Mouse (Mus musculus) midbrain, embryonic 16.5 days (tissue): Measurements from ENCODE around the gene Vps53. TPM values are rescaled to one million over a fixed set of nuclear protein-coding genes. Genes with fewer than 3 reads are reported as not detected.

Source experiments
- ATAC-seq: fragments of 200-750 bp; cut with Nextera tagmentation; 2 replicates; pipeline ENCODE4 v1.8.0; 2017; ENCODE audit warnings: moderate TSS enrichment
- H3K27ac ChIP-seq: fragments of 300-500 bp; sonication (generic); 2 replicates; pipeline ENCODE4 v1.5.1; 2014; ENCODE audit warnings: mild to moderate bottlenecking, low read length, mixed read lengths
- H3K27me3 ChIP-seq: fragments of 300-500 bp; sonication (generic); 2 replicates; pipeline ENCODE4 v1.6.1; 2014; ENCODE audit warnings: low read depth, low read length, mixed read lengths; ENCODE audit not compliant: control insufficient read depth, insufficient read depth
- H3K36me3 ChIP-seq: fragments of 300-500 bp; sonication (generic); 2 replicates; pipeline ENCODE4 v1.6.1; 2014; ENCODE audit warnings: mild to moderate bottlenecking, low read length, moderate library complexity, mixed read lengths; ENCODE audit not compliant: control insufficient read depth, insufficient read depth
- H3K4me1 ChIP-seq: fragments of 300-500 bp; sonication (generic); 2 replicates; pipeline ENCODE4 v1.6.1; 2014; ENCODE audit warnings: mild to moderate bottlenecking, low read length, mixed read lengths; ENCODE audit not compliant: control insufficient read depth, insufficient read depth
- H3K4me2 ChIP-seq: fragments of 300-500 bp; sonication (generic); 2 replicates; pipeline ENCODE4 v1.6.1; 2014; ENCODE audit warnings: mild to moderate bottlenecking, low read length, mixed read lengths
- H3K4me3 ChIP-seq: fragments of 300-500 bp; sonication (generic); 2 replicates; pipeline ENCODE4 v1.5.1; 2014; ENCODE audit warnings: low read depth, mild to moderate bottlenecking, low read length, moderate library complexity, mixed read lengths
- H3K9ac ChIP-seq: fragments of 300-500 bp; sonication (generic); 2 replicates; pipeline ENCODE4 v1.6.1; 2014; ENCODE audit warnings: low read depth, low read length, mixed read lengths
- H3K9me3 ChIP-seq: fragments of 300-500 bp; sonication (generic); replicated peaks from 2 replicates; pipeline ENCODE4 v1.6.1; 2014; ENCODE audit warnings: mild to moderate bottlenecking, low read length, mixed read lengths; ENCODE audit not compliant: control insufficient read depth, poor library complexity, severe bottlenecking
- WGBS: fragments of 180-500 bp; shearing (Covaris S2); extraction: QIAGEN DNeasy Blood & Tissue Kit; methylation state at CpG from one replicate; pipeline ENCODE4 v1.1.7; 2014; 5-methylcytosine and 5-hydroxymethylcytosine counted together
- polyA plus RNA-seq: library from polyadenylated mRNA; unstranded; fragments of >200 nt; fragmentation: Nextera tagmentation; extraction: Ambion mirVana; gene quantifications from 2 replicates; pipeline ENCODE4 v1.2.1, GENCODE M21; 2015

Vps53 gene
- polyA plus RNA-seq, 1 experiment from 2014 or later, result 70.9 TPM

GRCm38 (mm10) chr11:76060906-76061305 lies 118.5 kb downstream of the Vps53 start:
- Histone ChIP-seq H3K27ac (no peak overlapping the region), H3K9me3 (no peaks in the 10 kb centered on the region), H3K4me2 (no peak overlapping the region), H3K4me3 (no peak overlapping the region), H3K36me3 (peaks cover 2% of the 10 kb centered on the region; the same call in 1 of the 2 replicates), H3K4me1 (no peaks in the 10 kb centered on the region), H3K9ac (no peak overlapping the region), H3K27me3 (no peaks in the 10 kb centered on the region)
- ATAC-seq, result no peak
- 97% methylated on average over 2 of the region's 2 CpGs for WGBS

DNA sequence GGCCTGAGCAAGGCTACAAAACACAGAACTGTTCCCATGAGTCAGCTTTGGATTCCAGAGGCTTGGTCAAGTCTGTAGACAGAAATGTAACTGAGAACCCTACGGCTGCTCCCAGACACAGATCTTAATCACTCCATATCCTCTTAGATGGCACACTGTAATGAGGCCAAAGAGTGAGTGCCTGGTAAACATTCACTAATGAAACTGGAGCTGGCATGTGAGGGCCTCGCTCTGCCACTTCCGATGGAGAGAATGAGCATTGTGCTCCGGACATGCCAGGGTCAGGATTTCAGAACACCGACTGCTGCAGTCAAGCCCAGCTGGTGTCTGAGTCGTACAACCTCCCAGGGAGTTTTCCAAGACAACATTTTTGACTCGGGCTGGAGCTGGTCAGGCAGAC lies 119.5 kb downstream of the Vps53 start:
- ATAC-seq, result no peak
- H3K27me3 ChIP-seq, result no peaks in the 10 kb centered on the region
- no peaks in the 10 kb centered on the region for H3K9me3 ChIP-seq
- H3K36me3 ChIP-seq, result 0 out of 2 replicates have a peak, but pooled peaks cover 2% of the 10 kb centered on the region
- 78% methylated on average over 7 of the region's 7 CpGs for WGBS
- no peak overlapping the region for H3K27ac ChIP-seq
- H3K4me1 ChIP-seq, result no peaks in the 10 kb centered on the region
- H3K4me2 ChIP-seq, result no peak overlapping the region
- H3K4me3 ChIP-seq, result no peak overlapping the region
- H3K9ac ChIP-seq, result no peak overlapping the region

GRCm38 (mm10) chr11:76056487-76056886 lies 123.0 kb downstream of the Vps53 start:
- Histone ChIP-seq H3K9me3 (no peaks in the 10 kb centered on the region), H3K4me2 (no peak overlapping the region), H3K36me3 (0 out of 2 replicates have a peak, but pooled peaks cover 2% of the 10 kb centered on the region), H3K9ac (no peak overlapping the region), H3K4me1 (no peaks in the 10 kb centered on the region), H3K4me3 (no peak overlapping the region), H3K27me3 (no peaks in the 10 kb centered on the region), H3K27ac (no peak overlapping the region)
- ATAC-seq, result no peak
- WGBS, result 23% methylated on average over 3 of the region's 3 CpGs

DNA sequence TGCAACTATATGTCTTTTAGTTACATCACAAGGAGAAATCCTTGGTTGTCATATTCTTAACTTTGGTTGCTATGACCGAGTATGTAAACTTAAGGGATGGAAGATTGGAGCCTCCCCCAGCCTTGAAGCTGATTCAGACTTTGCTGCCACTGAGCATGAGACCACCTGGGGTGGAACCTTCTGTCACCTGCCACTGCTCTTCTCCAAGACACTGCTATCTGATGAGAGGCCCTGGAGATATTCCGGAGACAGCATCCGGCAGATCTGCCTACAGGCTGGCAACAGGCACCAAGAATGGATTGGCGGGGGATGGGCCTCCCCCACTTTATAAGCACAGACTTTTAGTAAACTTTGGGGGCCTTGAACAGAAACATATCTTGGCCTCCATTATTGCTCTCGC lies 127.0 kb downstream of the Vps53 start:
- H3K9me3 ChIP-seq, result no peaks in the 10 kb centered on the region
- 91% methylated on average over 5 of the region's 5 CpGs for WGBS
- H3K4me1 ChIP-seq, result no peaks in the 10 kb centered on the region

GRCm38 (mm10) chr11:76050967-76051512 lies 128.4 kb downstream of the Vps53 start:
- ATAC-seq, result no peak

More for the DNA sequence above, 127.0 kb downstream of the Vps53 start:
- no peak for ATAC-seq
- Histone ChIP-seq H3K4me2 (no peak overlapping the region), H3K27ac (no peak overlapping the region), H3K4me3 (no peak overlapping the region), H3K36me3 (no peaks in the 10 kb centered on the region), H3K27me3 (no peaks in the 10 kb centered on the region), H3K9ac (no peak overlapping the region)

DNA sequence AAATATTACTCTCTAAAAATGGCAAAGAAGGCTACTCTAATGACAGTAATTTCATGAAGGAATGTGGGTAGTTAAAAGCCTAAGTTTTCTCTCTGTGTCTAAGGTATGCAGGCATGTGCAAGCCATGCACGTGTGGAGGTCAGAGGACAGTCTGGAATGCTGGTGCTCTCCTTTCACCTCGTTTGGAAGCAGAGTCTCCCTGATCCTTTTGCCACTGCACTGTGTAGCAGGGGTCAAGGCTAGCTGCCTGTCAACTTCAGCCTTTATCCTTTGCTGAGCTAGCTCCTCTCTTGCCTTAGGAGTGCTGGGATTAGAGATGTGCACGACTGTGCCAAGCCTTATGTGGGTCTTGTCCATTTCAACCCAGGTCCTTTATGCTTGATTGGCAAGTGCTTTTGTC lies 128.9 kb downstream of the Vps53 start:
- ATAC-seq, result no peak
- Histone ChIP-seq H3K27me3 (no peaks in the 10 kb centered on the region), H3K4me3 (no peak overlapping the region), H3K4me2 (no peak overlapping the region), H3K9ac (no peak overlapping the region), H3K27ac (no peak overlapping the region), H3K9me3 (no peaks in the 10 kb centered on the region), H3K36me3 (0 out of 2 replicates have a peak, but pooled peaks cover 2% of the 10 kb centered on the region), H3K4me1 (no peaks in the 10 kb centered on the region)
- WGBS, result 42% methylated on average over 3 of the region's 3 CpGs

More at GRCm38 (mm10) chr11:76050967-76051512, 128.4 kb downstream of the Vps53 start:
- H3K4me1 ChIP-seq, result no peaks in the 10 kb centered on the region
- no peak overlapping the region for H3K4me2 ChIP-seq
- H3K4me3 ChIP-seq, result no peak overlapping the region
- 0 out of 2 replicates have a peak, but pooled peaks cover 2% of the 10 kb centered on the region for H3K36me3 ChIP-seq
- no peak overlapping the region for H3K9ac ChIP-seq
- no peak overlapping the region for H3K27ac ChIP-seq
- H3K9me3 ChIP-seq, result no peaks in the 10 kb centered on the region
- 35% methylated on average over 5 of the region's 5 CpGs for WGBS
- no peaks in the 10 kb centered on the region for H3K27me3 ChIP-seq

GRCm38 (mm10) chr11:76045367-76045766 lies 134.1 kb downstream of the Vps53 start:
- no peak overlapping the region for H3K4me3 ChIP-seq
- H3K27me3 ChIP-seq, result no peaks in the 10 kb centered on the region
- peaks cover 2% of the 10 kb centered on the region; the same call in 1 of the 2 replicates for H3K36me3 ChIP-seq
- peaks cover 6% of the 10 kb centered on the region; the same call in 1 of the 2 replicates for H3K4me1 ChIP-seq
- H3K4me2 ChIP-seq, result no peak overlapping the region
- H3K27ac ChIP-seq, result no peak overlapping the region
- H3K9me3 ChIP-seq, result no peaks in the 10 kb centered on the region
- no peak for ATAC-seq
- no peak overlapping the region for H3K9ac ChIP-seq
- WGBS, result 90% methylated on average over 6 of the region's 6 CpGs

GRCm38 (mm10) chr11:76044468-76044867 lies 135.0 kb downstream of the Vps53 start:
- ATAC-seq, result peak; percentile 17; the same call in 1 of the 2 replicates
- no peak overlapping the region for H3K27ac ChIP-seq
- H3K4me1 ChIP-seq, result peaks cover 6% of the 10 kb centered on the region; the same call in 1 of the 2 replicates
- H3K27me3 ChIP-seq, result no peaks in the 10 kb centered on the region
- peaks cover 2% of the 10 kb centered on the region; the same call in 1 of the 2 replicates for H3K36me3 ChIP-seq
- H3K9ac ChIP-seq, result no peak overlapping the region
- H3K9me3 ChIP-seq, result no peaks in the 10 kb centered on the region
- H3K4me2 ChIP-seq, result no peak overlapping the region
- 69% methylated on average over 6 of the region's 6 CpGs for WGBS
- no peak overlapping the region for H3K4me3 ChIP-seq

DNA sequence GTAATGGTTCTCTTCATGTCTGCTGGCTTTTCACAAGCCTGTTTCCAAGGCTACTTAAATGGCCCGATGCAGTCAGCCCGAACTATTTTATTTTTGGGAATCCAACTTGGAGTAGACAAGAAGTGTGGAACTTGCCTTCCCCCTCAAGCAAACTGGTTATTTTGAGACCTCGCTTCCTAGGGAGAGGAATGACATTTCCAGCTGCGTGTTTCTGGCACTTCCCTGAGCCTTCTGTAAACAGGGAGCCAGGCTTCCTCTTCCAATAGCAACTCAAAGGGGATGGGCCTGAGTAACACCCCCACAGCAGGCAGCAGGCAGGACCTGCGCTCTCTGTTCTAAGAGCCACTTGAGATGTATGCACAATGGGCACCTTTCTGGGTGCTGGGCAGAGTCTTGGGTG lies 136.6 kb downstream of the Vps53 start:
- no peaks in the 10 kb centered on the region for H3K27me3 ChIP-seq
- H3K4me3 ChIP-seq, result no peak overlapping the region
- WGBS, result 46% methylated on average over 5 of the region's 5 CpGs
- no peak for ATAC-seq
- H3K9me3 ChIP-seq, result no peaks in the 10 kb centered on the region
- H3K27ac ChIP-seq, result no peak overlapping the region
- H3K4me1 ChIP-seq, result peaks cover 6% of the 10 kb centered on the region; the same call in 1 of the 2 replicates
- no peak overlapping the region for H3K9ac ChIP-seq
- no peak overlapping the region for H3K4me2 ChIP-seq
- peaks cover 2% of the 10 kb centered on the region; the same call in 1 of the 2 replicates for H3K36me3 ChIP-seq
